13 mouse cellular contexts compared by ENCODE assay signal in the genomic region with DNA sequence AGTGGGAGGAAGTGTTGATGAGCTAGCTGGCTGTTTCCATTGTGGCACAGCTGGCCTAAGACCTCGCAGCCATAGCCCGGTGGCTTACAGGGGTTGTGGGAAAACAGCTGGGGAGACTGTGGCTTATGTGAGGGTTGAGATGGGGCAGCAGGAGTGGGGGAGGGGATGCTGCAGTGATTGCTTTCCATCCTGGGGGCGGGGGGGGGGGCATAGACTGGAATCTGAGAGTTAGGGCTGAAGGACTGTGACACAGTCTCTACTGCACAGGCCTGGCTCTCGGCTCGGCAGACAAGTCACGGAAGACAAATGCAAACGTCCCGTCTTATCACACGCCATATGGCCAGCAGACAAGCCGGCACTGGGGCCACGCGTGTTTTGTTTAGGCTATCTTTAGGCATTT.
DNase-seq lines count a peak whose midpoint lies in the region; ATAC-seq and TF ChIP-seq lines count a peak whose summit lies in the region.
"Had no signal": no experiment of that assay in that cellular context is flagged by ENCODE, and none has a peak within 500 bp of the region (broad histone marks: within the 10 kb centered on the region; RNA-seq: fewer than 3 reads in every experiment).

No protein-coding gene starts in this region.

- no peaks in the 10 kb centered on the region for H3K9me3 ChIP-seq in kidney, embryonic 14.5 days (ENCODE audit: control insufficient read depth, low read length)
- H3K9me3 ChIP-seq in neural tube, embryonic 11.5 days (ENCODE audit: control insufficient read depth, low read length), result no peaks in the 10 kb centered on the region
- no peaks in the 10 kb centered on the region for H3K9me3 ChIP-seq in limb, embryonic 11.5 days (ENCODE audit: control insufficient read depth, low read length)
- H3K9me3 ChIP-seq: forebrain, embryonic 10.5 days; neural tube, embryonic 13.5 days had no signal

- TF ChIP-seq CTCF in thymus, adult 2 months (IDR thresholded peaks at IDR 0.05; ENCODE audit: borderline replicate concordance, control insufficient read depth, extremely low read depth, insufficient read depth, low read length, poor library complexity), result no peak

- peaks cover 23% of the 10 kb centered on the region for H3K36me3 ChIP-seq in kidney, embryonic 14.5 days (ENCODE audit: control insufficient read depth, insufficient read depth, low read length)
- no peaks in the 10 kb centered on the region for H3K36me3 ChIP-seq in neural tube, embryonic 11.5 days (ENCODE audit: control insufficient read depth, insufficient read depth, low read length)
- no peaks in the 10 kb centered on the region for H3K36me3 ChIP-seq in limb, embryonic 11.5 days (ENCODE audit: control insufficient read depth, insufficient read depth, low read length)
- H3K36me3 ChIP-seq in thymus, adult 2 months (ENCODE audit: control insufficient read depth, insufficient read depth, low read length), result no peaks in the 10 kb centered on the region
- H3K36me3 ChIP-seq: neural tube, embryonic 13.5 days had no signal

- DNase-seq in kidney, postnatal 14 days, result no peak
- peak; percentile 31 for DNase-seq in neural tube, embryonic 11.5 days (ENCODE audit: low spot score)
- DNase-seq in neural tube, embryonic 10.5 days (ENCODE audit: extremely low spot score, low spot score), result no peak
- peak; percentile 49 for DNase-seq in limb, embryonic 11.5 days (ENCODE audit: low spot score)
- DNase-seq in thymus, adult 2 months, result no peak
- no peak for DNase-seq in frontal cortex, postnatal 14 days (ENCODE audit: low spot score in 2 of 2)
- DNase-seq: cerebellum, postnatal 14 days; gastrocnemius, postnatal 10 days; kidney, adult 8-10 months; right cerebral cortex, postnatal 25 days had no signal

- peak; percentile 61 for ATAC-seq in kidney, embryonic 14.5 days (ENCODE audit: low FRiP score, low TSS enrichment)
- ATAC-seq in neural tube, embryonic 11.5 days (ENCODE audit: insufficient read depth, low FRiP score, low TSS enrichment), result no peak
- 0 out of 2 replicates have a peak, but pooled peaks have one; percentile 70 for ATAC-seq in limb, embryonic 11.5 days (ENCODE audit: insufficient number of reproducible peaks, low FRiP score, low TSS enrichment, low read depth)

- no peaks in the 10 kb centered on the region for H3K27me3 ChIP-seq in kidney, embryonic 14.5 days (ENCODE audit: control insufficient read depth, insufficient read depth, low read length)
- H3K27me3 ChIP-seq in neural tube, embryonic 11.5 days (ENCODE audit: control insufficient read depth, insufficient read depth, low read length), result no peaks in the 10 kb centered on the region
- no peaks in the 10 kb centered on the region for H3K27me3 ChIP-seq in limb, embryonic 11.5 days (ENCODE audit: control insufficient read depth, insufficient read depth, low read length)
- no peaks in the 10 kb centered on the region for H3K27me3 ChIP-seq in thymus, adult 2 months (ENCODE audit: control insufficient read depth, insufficient read depth, low read length)
- H3K27me3 ChIP-seq: neural tube, embryonic 13.5 days had no signal

- no peak overlapping the region for H3K4me3 ChIP-seq in kidney, embryonic 14.5 days (ENCODE audit: low read length)
- H3K4me3 ChIP-seq in neural tube, embryonic 11.5 days (ENCODE audit: low read depth, low read length), result no peak overlapping the region
- no peak overlapping the region for H3K4me3 ChIP-seq in limb, embryonic 11.5 days (ENCODE audit: low read depth, low read length)
- no peak overlapping the region for H3K4me3 ChIP-seq in thymus, adult 2 months (ENCODE audit: control insufficient read depth, insufficient read depth, low read length)
- H3K4me3 ChIP-seq: forebrain, embryonic 10.5 days; neural tube, embryonic 13.5 days had no signal

- H3K4me2 ChIP-seq in kidney, embryonic 14.5 days (replicated peaks; ENCODE audit: low read depth, low read length), result no peak overlapping the region
- no peak overlapping the region for H3K4me2 ChIP-seq in neural tube, embryonic 11.5 days (ENCODE audit: low read depth)
- no peak overlapping the region for H3K4me2 ChIP-seq in limb, embryonic 11.5 days (ENCODE audit: low read depth, severe bottlenecking)
- H3K4me2 ChIP-seq: neural tube, embryonic 13.5 days had no signal

- no peak overlapping the region for H3K9ac ChIP-seq in kidney, embryonic 14.5 days (ENCODE audit: low read depth, low read length)
- no peak overlapping the region for H3K9ac ChIP-seq in neural tube, embryonic 11.5 days (ENCODE audit: low read length)
- H3K9ac ChIP-seq in limb, embryonic 11.5 days (ENCODE audit: low read length), result no peak overlapping the region
- H3K9ac ChIP-seq: neural tube, embryonic 13.5 days had no signal

- no peak for TF ChIP-seq POLR2A in thymus, adult 2 months (IDR thresholded peaks at IDR 0.05; ENCODE audit: control insufficient read depth, extremely low read depth, insufficient read depth, low read length, poor library complexity)

- WGBS in kidney, embryonic 14.5 days, result 25% methylated on average over 12 of the region's 12 CpGs
- WGBS in neural tube, embryonic 11.5 days, result 42% methylated on average over 11 of the region's 12 CpGs
- WGBS in limb, embryonic 11.5 days, result 36% methylated on average over 12 of the region's 12 CpGs
- WGBS in thymus, adult 2 months, result 77% methylated on average over 12 of the region's 12 CpGs

- peak overlapping the region; percentile 15; the same call in 1 of the 2 replicates for H3K27ac ChIP-seq in kidney, embryonic 14.5 days (ENCODE audit: low read depth, low read length)
- 0 out of 2 replicates have a peak overlapping the region, but pooled peaks have one; percentile 7 for H3K27ac ChIP-seq in neural tube, embryonic 11.5 days (ENCODE audit: low read depth, low read length)
- 0 out of 2 replicates have a peak overlapping the region, but pooled peaks have one; percentile 26 for H3K27ac ChIP-seq in limb, embryonic 11.5 days (replicated peaks; ENCODE audit: low read depth, low read length)
- H3K27ac ChIP-seq in thymus, adult 2 months (ENCODE audit: control insufficient read depth, insufficient read depth, low read length), result no peak overlapping the region
- H3K27ac ChIP-seq: forebrain, embryonic 10.5 days; neural tube, embryonic 13.5 days had no signal

- H3K4me1 ChIP-seq in kidney, embryonic 14.5 days (ENCODE audit: control insufficient read depth, insufficient read depth, low read length), result peaks cover 18% of the 10 kb centered on the region
- 0 out of 2 replicates have a peak, but pooled peaks cover 5% of the 10 kb centered on the region for H3K4me1 ChIP-seq in neural tube, embryonic 11.5 days (ENCODE audit: control insufficient read depth, insufficient read depth, low read length)
- H3K4me1 ChIP-seq in limb, embryonic 11.5 days (ENCODE audit: control insufficient read depth, insufficient read depth, low read length), result peaks cover 11% of the 10 kb centered on the region
- H3K4me1 ChIP-seq in thymus, adult 2 months (replicated peaks; ENCODE audit: control insufficient read depth, insufficient read depth, low read length), result peaks cover 5% of the 10 kb centered on the region; the same call in 1 of the 2 replicates

Comparison
In these comparisons a context has a peak if more than half of its experiments do, and no peak if none do; other contexts are left out.
1. DNase-seq: peak in neural tube, embryonic 11.5 days (single experiment) and limb, embryonic 11.5 days (single experiment); none in kidney, postnatal 14 days (single experiment), neural tube, embryonic 10.5 days (single experiment), thymus, adult 2 months (single experiment) and frontal cortex, postnatal 14 days (0 of 2).